Mouse (Mus musculus) layer of hippocampus, adult 2 months (tissue): ENCODE data around the gene Tenm2. TPM values are rescaled to one million over a fixed set of nuclear protein-coding genes. Genes with fewer than 3 reads are reported as not detected.

ENCODE experiments used
- DNase-seq, 2 experiments: peaks; one replicate each; pipeline ENCODE4 v3.0.0; 2022; ENCODE audit warnings: low spot score in 2 of 2
- H3K27ac ChIP-seq: fragments of 200-600 bp; 2 replicates; pipeline ENCODE4 v1.8.1; 2022
- H3K4me3 ChIP-seq: fragments of 200-600 bp; 2 replicates; pipeline ENCODE4 v1.8.1; 2022; ENCODE audit warnings: mild to moderate bottlenecking
- CTCF ChIP-seq: fragments of 200-600 bp; conservative IDR thresholded peaks from 2 replicates; pipeline ENCODE4 v1.8.1; 2022; ENCODE audit warnings: antibody characterized with exemption, mild to moderate bottlenecking, moderate library complexity
- total RNA-seq, 2 experiments: library from RNA; stranded (reverse); gene quantifications; 2 replicates each; pipeline ENCODE4 v1.2.3; 2021

Tenm2 gene
- total RNA-seq, 2 experiments from 2014 or later: 153 to 165 TPM

DNA sequence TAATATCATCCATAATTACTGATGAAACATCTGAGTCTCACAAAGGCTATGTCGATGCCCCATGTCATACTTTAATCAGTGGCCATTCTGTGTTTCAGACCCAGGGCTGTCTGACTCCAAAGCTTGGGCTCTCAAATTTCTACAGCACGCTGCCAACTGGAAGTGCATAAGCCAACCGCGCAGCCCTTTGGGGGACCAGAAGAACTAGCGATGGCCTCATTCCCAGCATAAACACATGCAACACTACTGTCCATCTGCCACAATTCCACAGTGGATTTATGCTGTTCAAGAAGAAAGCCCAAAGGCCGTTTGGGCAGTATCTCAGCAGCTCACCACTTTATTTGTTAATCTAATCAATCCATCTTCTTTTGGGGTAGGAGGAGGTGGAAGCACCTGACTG, 678.4 kb downstream of the Tenm2 start:
- Histone ChIP-seq H3K4me3 (no peak overlapping the region), H3K27ac (0 out of 2 replicates have a peak overlapping the region, but pooled peaks have one; percentile 16)
- no peak for DNase-seq
- TF ChIP-seq CTCF: no peak

DNA sequence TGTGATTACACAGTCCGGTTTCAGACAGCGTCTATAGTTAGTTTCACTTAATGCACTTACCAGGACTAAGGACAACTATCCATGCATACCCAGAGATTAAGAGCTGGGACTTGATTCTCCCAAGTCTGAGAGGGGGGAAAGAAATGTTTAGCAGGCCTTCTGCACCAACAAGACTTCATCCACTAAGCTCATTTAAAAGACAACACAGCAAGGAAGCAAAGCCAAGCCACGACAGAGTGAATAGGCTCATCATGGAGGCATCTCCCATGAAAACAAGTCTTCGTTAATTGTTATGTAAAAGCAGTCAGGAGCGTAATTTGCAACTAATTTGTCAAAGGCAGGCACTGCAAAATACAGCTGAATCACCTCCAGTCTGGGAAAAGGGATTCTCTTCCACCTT, 682.5 kb downstream of the Tenm2 start:
- Histone ChIP-seq H3K27ac (no peak overlapping the region), H3K4me3 (no peak overlapping the region)
- TF ChIP-seq CTCF: no peak
- DNase-seq: no peak

DNA sequence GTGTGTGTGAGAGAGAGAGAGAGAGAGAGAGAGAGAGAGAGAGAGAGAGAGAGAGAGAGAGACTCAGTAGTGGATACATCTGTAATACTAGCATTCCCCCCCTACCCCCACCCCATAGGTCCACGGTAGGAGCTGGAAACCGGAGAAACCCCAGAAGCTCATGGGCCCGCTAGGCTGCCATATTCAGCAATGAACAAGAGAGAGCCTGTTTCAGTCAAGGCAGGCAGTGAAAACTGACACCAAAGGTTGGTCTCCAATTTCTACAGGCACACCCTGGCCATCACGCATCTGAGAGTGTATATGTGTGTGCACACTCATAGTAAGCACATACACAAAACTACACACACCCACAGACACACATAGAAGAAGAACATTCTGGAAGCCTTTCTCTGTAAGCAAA, 685.1 kb downstream of the Tenm2 start:
- DNase-seq: no peak
- no peak for TF ChIP-seq CTCF

DNA sequence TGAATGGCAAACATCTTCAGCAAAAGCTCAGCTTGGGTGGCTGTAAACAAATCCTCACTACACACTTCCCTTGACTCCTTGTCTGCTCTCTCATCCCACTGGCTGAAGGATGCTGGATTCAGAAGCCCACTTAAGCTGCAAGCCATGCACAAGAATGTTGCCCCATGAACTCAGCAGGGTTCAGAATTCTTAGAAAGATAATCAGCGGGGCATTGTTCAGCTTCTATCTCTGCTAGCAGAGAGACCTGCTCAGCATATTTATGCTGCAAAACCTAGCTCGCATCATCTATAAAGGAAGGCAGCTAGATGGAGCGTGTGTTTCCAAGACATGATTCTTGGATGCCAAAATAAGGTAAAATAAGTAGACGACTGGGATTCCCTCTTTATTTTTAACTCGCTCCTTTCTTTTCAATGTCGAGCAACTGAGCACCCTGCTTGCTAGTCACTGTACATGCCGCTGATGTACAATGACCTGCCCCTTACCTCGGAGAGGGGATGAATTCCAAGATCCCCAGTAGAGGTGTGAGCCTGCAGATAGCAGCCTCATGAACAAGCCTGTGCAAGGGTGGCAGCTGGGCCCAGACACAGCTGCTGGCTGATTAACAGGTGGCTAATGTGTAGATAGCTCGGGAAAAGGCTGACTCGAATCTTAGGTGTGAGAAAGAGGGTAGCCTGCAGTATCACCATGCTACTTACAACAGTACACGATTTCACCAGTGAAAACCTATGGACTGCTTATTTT, 686.2 kb downstream of the Tenm2 start:
- Histone ChIP-seq H3K27ac (peak overlapping the region; percentile 47; the same call in 1 of the 2 replicates), H3K4me3 (no peak overlapping the region)
- TF ChIP-seq CTCF: no peak
- no peak for DNase-seq

More for the DNA sequence above, 685.1 kb downstream of the Tenm2 start:
- Histone ChIP-seq H3K27ac (no peak overlapping the region), H3K4me3 (no peak overlapping the region)

DNA sequence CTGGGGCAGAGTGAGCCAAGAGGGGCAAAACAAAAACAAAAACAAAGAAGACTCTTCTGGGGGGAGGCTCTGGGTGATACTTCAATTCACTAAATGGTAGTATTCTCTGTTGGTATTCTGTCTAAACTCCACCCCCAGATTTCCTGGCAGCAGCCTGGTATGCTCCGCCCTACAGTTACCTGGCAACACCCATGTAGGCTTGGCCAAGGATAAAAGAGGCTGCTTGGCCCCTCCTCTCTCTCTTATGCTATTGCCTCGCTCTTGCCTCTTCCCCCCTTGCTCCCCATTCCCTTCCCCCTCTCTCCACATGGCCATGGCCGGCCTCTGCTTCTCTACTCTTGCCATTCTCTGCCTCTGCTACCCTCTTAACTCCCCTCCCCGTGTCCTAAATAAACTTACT, 687.6 kb downstream of the Tenm2 start:
- Histone ChIP-seq H3K27ac (no peak overlapping the region), H3K4me3 (no peak overlapping the region)
- TF ChIP-seq CTCF: no peak
- DNase-seq: no peak

DNA sequence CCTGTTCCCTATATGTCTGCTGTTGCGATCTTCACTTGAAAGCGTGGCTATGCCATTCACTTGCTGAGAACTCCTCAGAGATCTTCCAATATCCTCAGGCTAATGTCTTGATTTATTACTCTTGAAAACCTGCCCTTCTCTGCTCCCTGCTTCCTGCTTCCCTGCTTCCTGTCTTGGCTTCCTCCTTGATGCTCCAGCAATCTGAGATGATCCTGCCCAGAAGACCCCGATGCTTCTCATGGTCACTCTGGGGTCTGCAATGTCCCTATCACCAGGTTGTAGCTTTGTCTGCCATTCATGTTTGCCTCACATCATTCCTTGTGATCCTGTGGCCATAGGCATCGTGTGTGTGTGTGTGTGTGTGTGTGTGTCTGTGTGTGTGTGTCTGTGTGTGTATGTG, 697.6 kb downstream of the Tenm2 start:
- TF ChIP-seq CTCF: no peak
- Histone ChIP-seq H3K4me3 (no peak overlapping the region), H3K27ac (no peak overlapping the region)
- no peak for DNase-seq

DNA sequence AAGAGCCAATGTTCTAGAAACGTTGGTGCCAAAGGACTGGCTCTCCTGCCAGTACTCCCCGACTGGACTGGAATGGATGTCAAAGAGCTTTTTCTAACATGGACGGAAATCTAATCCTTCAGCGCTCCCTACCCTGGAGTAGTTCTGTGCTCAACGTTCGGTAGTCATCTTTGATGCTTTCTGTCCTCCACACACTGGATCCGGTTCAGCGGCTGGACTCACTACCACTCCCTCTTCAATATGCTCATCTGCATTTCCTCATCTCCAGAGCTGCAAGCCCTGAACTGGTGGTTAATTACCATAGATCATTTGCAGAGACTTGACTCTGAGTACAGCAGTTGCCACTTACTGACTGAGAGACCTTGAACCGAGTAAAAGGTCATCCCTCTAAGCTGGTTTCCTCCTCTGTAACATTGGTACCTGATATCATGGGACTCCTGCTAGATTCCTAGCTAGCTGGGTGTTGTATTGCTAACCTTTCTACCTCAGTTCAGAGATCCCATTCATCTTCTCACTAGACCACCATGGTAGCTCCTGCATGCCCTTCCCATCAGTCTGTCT, 698.1 kb downstream of the Tenm2 start:
- TF ChIP-seq CTCF: no peak
- no peak for DNase-seq
- H3K27ac ChIP-seq: 0 out of 2 replicates have a peak overlapping the region, but pooled peaks have one; percentile 1
- no peak overlapping the region for H3K4me3 ChIP-seq

DNA sequence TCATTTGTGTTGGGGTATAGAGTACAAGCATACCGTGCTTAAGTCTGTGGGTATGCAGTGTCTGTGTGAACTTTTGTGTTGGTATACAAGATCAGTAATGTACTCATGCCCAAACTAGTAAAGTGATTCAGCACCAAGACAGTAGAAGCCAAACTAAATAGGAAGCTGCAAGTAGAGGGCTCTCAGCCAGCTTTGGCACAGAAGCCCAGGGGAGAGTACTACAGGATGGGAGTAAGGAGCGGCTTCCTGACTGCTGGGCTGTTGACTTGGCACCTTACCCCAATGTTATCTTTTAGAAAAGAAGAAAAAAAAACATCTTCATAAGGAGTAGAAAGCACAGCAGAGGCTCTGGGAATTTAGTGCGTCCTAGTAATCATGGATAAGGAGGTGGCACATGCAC, 700.2 kb downstream of the Tenm2 start:
- no peak for TF ChIP-seq CTCF
- DNase-seq: no peak
- Histone ChIP-seq H3K4me3 (no peak overlapping the region), H3K27ac (no peak overlapping the region)

DNA sequence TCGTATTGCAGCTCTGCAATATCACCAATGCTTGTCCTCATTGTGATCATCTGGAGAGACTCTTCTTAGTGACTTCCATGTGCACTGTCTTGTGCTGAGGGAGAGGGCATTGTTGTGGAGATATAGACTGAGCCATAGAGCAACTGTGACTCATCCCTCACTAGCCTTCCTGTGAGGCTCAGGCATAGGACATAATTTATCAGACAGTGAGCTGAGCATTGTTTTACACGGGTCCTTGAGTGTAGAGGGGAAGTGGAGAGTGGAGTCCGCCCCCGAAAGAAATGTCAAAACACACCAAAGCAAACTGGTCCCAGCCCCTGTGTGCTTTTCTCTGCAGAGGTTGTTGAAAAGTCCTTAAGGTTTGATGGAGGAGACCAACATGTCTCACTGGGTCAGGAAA, 704.1 kb downstream of the Tenm2 start:
- TF ChIP-seq CTCF: no peak
- Histone ChIP-seq H3K4me3 (no peak overlapping the region), H3K27ac (no peak overlapping the region)
- DNase-seq: no peak

DNA sequence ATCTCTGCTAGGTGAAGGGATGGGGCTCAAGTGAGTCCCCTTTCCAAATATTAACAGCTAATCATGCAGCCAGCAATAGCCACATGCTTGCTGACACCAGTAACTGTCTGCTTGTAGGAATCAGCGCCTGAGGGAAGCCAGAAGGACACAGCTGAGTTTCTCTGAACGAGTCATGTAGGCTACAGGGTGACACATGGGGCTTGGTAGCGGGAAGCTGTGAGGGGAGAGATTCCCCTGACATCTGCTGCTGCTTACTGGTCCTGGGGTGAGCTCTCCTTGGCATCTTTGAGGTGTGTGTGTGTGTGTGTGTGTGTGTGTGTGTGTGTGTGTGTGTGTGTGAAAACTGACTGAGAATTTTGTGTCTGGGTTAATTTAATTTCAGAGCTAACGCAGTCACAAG, 708.3 kb downstream of the Tenm2 start:
- H3K27ac ChIP-seq: peak overlapping the region; percentile 14; the same call in 1 of the 2 replicates
- H3K4me3 ChIP-seq: no peak overlapping the region
- no peak for TF ChIP-seq CTCF
- DNase-seq: no peak

DNA sequence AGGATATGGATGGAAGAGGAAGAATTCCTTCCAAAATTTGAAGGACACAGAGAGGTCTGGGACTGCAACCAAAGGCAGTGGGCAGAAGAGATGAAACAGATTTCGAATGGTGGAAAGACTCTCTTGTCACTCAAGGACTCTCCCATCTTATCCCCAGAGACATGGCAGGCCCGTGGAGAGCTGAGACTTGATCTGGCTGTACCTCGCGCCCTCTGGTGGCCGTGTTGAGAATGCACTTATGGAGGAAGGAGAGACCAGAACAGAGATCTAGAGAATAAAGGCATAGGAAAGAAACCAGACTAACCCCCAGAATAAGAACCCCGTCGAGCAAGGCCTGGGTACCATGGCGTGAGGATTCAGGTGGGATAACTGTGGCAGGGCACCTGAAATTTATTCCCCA, 709.4 kb downstream of the Tenm2 start:
- no peak overlapping the region for H3K4me3 ChIP-seq
- peak; percentile 80 to 92 for DNase-seq
- peak; percentile 96 for TF ChIP-seq CTCF
- no peak overlapping the region for H3K27ac ChIP-seq

DNA sequence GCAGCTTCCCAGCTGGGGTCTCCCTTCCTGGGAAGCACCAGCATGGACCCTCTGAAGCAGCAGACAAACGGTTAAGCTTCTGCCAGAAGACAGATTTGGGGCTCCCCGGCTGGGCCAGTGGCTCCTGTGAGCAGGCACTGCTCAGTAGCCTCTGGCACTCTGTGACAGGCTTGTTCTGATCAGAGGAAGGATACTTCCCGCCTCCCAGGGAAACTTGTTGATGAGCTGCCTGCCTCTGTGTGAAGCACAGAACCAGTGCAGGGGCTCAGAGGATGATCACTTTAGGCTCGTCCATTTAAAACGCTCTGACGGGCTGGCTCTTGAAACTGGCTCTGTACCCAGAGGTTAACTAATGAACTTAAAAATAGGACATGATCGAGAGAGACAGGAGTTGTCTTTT, 723.3 kb downstream of the Tenm2 start:
- Histone ChIP-seq H3K27ac (no peak overlapping the region), H3K4me3 (no peak overlapping the region)
- TF ChIP-seq CTCF: no peak
- no peak for DNase-seq

DNA sequence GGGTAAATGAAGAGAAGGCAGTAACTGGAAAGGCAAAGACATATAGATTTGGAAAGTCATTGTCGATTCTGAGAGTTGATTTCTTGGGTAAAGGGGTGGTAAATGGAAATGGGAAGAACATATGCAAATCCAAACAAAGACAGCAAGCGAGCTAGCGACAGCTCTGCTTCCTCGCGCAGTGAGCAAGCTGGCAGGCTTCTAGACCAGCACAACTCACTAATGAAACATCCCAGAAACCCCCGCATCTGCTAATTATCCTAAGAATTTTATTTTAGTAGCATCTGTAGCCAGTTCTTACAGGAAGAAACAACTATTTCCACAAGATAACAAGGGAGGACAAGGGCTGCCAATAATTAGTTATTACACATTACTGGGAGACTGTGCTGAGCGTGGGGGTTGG, 727.5 kb downstream of the Tenm2 start:
- TF ChIP-seq CTCF: no peak
- DNase-seq: peak in 1 of 2 experiments; percentile 46
- Histone ChIP-seq H3K27ac (peak overlapping the region; percentile 37), H3K4me3 (no peak overlapping the region)
